Mouse (Mus musculus): ENCODE measurements around the gene Phf7. TPM values are rescaled to one million over a fixed set of nuclear protein-coding genes. Genes with fewer than 3 reads are reported as not detected.

The Phf7 gene
- total RNA-seq, 2 experiments from 2014 or later, result 9.8 to 10.2 TPM

GRCm38 (mm10) chr14:31205562-31206467 lies 45.3 kb downstream of the Phf7 start:
- ATAC-seq (replicated peaks; ENCODE audit: low FRiP score, low TSS enrichment, poor library complexity, severe bottlenecking), result peak; percentile 12; the same call in 1 of the 2 replicates

DNA sequence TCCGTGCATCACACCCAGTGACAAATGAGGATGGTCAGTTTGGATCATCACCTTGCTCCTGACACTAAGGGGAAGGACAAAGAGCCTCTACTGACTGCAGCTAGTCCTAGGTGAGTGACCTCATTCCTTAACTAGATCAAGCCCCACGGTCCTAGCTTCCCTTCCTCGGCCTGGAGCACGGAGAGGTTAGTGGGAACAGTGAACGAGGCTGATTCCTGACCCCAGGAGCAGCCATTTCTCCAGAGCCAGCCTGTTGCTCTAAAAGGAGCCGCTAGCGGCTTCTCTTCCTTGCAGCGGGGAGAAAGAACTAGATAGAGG lies 45.9 kb downstream of the Phf7 start:
- no peak for ATAC-seq (replicated peaks; ENCODE audit: low FRiP score, low TSS enrichment, poor library complexity, severe bottlenecking)

GRCm38 (mm10) chr14:31204844-31205243 lies 46.3 kb downstream of the Phf7 start:
- peak; percentile 56 for ATAC-seq (replicated peaks; ENCODE audit: low FRiP score, low TSS enrichment, poor library complexity, severe bottlenecking)

DNA sequence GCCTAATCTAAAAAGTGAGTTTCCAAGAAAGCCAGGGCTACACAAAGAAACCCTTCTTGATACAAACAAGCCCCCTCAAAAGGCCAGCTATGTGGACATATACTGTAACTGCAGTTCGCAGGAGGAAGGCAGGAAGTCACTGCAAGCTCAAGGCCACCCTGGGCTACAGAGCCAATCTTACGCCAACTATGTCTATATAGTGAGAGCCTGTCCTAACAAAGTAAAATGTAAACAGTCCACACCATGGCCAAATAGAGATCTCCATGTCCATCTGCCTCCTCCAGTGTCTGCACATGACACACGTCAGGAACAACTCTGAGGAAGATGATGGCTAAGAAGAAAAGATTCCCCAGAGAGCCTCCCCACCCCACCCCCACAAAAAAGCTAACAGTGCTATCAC lies 51.1 kb downstream of the Phf7 start:
- ATAC-seq (replicated peaks; ENCODE audit: low FRiP score, low TSS enrichment, poor library complexity, severe bottlenecking), result no peak

DNA sequence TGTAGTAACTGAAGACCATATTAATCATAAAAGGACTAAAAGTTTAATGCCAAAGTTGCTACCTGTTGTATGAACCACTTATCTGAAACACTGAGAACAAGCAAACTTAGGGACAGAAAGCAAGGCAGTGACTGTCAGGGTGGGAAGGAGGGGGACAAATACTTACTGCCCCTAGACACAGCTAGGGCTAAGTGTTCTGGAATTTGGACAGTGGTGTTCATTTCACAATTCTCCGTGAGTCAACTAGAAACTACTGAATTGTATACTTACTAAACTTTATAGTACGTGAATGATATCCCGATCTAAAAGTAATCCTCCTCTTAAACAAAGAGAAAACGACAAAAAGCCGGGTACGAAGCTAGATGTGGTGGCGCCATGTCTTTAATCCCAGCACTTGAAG lies 51.5 kb downstream of the Phf7 start:
- no peak for ATAC-seq (replicated peaks; ENCODE audit: low FRiP score, low TSS enrichment, poor library complexity, severe bottlenecking)

DNA sequence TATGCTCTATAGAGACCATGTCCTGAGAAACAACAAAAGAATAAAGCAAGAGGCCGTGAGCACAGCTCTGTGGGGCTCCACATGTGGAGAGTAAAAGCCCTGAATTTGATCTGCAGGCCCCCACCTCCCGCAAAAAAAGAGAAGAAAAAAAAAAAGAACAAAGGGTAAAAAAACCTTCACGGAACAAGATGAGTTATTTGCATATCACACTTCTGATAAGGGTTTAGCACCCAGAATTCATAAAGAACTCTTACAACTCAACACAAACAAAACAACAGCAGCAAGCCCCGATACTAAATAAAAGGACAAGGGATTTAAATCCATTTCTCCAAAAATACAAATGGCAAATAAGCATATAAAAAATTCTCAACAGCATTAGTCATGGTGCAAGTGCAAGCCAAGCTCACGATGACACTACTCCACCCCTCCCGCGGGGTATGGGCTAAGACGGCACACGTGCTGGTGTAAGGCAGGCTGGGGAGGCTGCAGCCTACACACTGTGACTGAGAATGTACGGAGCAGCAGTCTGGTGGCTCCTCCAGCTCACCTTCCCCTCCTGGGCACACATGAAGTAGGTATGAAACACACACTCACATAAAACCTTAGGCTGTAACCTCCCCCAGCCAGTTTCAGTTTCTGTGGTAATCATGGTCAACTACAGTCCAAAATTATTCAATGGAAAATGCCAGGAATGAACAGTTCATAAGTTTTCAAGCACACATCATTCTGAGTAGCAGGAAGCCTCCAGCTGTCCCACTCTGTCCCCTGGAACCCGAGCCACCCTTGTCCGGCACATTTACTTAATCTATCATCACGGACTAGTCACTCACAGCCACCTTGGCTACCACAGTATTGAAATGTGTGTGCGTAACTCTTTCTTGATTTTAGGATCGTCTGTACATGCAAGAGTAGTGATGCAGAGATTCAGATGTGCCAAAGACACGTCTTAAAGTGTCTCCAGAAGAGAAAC lies 53.3 kb downstream of the Phf7 start:
- peak; percentile 71 for ATAC-seq (replicated peaks; ENCODE audit: low FRiP score, low TSS enrichment, poor library complexity, severe bottlenecking)

DNA sequence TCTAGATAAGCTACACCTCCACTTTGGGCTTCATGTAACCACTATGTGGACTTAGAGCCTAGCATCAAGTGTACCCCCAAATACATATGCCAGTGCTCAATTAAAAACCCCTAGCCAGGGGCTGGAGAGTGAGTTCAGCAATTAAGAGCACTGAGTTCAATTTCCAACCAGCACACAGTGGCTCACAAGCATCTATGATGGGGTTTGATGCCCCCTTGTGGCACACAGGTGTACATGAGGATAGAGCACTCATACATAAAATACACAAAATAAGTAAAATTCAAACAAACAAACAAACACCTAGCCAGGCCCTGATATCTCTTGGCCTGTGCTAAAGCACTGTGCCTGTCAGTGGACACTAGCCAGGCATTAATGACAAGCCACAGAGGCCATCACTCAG lies 55.1 kb downstream of the Phf7 start:
- ATAC-seq (replicated peaks; ENCODE audit: low FRiP score, low TSS enrichment, poor library complexity, severe bottlenecking), result 0 out of 2 replicates have a peak, but pooled peaks have one; percentile 59

GRCm38 (mm10) chr14:31195521-31195920 lies 55.6 kb downstream of the Phf7 start:
- no peak for ATAC-seq (replicated peaks; ENCODE audit: low FRiP score, low TSS enrichment, poor library complexity, severe bottlenecking)

DNA sequence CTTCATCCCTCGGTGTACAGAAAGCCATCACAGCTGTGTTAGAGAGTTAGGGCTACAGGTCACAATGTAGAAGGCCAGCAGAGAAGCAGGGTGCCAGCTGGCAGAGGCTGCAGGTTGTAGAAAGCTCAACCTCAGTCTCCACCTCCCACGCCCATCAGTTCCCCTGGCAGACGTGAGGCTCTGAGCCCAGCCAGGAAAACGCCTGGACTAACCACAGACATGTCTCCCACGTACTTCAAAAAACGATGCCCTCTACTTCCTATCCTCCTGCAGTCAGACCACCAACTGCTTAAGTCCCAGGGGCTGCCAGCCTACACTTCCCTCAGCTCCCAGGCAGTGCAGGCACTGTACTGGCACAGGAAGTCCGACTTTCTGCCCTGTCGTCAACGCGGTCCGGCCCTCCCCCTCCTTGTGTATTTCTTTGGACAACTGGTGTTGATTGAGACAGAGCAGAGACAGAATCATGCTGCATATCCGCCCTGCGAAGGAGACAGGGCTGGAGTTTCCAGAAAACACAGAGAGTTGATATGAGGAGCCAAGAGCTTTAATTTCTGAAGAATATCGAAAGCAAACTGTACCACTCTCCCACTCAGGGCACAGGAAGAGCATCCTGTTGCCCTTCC lies 56.1 kb downstream of the Phf7 start:
- ATAC-seq (replicated peaks; ENCODE audit: low FRiP score, low TSS enrichment, poor library complexity, severe bottlenecking), result no peak

DNA sequence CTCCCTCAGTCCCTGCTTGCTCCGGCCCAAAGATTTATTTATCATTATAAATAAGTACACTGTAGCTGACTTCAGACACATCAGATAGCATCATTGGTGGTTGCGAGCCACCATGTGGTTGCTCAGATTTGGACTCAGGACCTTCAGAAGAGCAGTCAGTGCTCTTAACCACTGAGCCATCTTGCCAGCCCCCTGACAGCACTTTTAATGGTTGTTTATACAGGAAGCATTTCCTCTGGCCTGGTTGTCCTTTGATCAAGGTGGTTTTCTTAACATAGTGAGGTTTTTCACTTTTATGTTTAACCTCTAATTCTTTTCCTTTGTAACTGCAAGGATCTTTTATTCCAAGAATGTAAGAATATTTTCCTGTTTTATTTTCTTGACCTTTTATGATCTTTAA lies 56.7 kb downstream of the Phf7 start:
- no peak for ATAC-seq (replicated peaks; ENCODE audit: low FRiP score, low TSS enrichment, poor library complexity, severe bottlenecking)

DNA sequence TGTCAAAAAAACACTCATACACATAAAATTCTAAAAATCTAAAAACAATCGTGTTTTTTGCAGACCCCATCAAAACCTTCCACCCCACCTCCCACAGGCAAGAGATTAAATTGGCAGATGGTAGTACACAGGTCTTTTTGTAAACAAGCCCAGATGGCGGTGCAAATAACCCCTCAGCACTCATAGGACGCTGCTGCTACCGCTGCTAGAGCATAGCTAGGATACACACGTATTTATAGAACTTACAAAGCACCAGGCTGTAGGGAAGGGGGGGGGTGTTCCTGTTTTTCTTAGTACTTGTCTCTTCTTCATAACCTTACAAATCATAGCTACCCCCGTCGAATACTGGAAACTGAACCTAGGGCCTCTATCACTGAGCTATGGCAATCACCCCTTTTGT lies 57.3 kb downstream of the Phf7 start:
- no peak for ATAC-seq (replicated peaks; ENCODE audit: low FRiP score, low TSS enrichment, poor library complexity, severe bottlenecking)

- no peak for ATAC-seq (replicated peaks; ENCODE audit: low FRiP score, low TSS enrichment, poor library complexity, severe bottlenecking)
These were observed 59.2 kb downstream of the Phf7 start for GRCm38 (mm10) chr14:31191936-31192335.

- no peak for ATAC-seq (replicated peaks; ENCODE audit: low FRiP score, low TSS enrichment, poor library complexity, severe bottlenecking)
These were observed 61.8 kb downstream of the Phf7 start for GRCm38 (mm10) chr14:31189348-31189747.

DNA sequence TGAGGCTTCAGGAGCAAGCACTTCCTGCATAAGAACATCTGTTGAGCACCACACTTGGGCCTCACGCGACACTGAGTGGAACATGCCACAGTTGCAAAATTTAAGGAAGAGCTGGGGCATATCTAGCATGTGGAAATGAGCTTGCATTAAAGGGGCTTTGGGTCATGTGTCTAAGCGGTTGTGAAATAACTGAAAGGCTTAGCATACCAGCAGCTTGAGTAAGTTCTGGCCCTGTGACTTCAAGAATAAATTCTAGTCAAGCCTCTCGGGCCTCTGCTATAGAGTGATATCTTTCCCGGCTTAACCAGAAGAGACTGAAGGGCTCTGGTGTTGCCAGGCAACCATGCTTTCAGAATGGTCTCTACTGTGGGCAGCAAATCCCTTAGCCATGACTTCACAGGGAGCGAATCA lies 62.3 kb downstream of the Phf7 start:
- no peak for ATAC-seq (replicated peaks; ENCODE audit: low FRiP score, low TSS enrichment, poor library complexity, severe bottlenecking)

Other genes with a start within 250 kb of the Phf7 start
- gene Glt8d1, start 249.9 kb downstream of the Phf7 start, total RNA-seq (2014; fragmentation: Nextera tagmentation), result 41.3 and 42.4 TPM in 2 replicates
- 19.3 and 44.1 TPM in 2 replicates for gene Glt8d1, start 249.9 kb downstream of the Phf7 start, total RNA-seq (2017)
- 188 and 214 TPM in 2 replicates for gene Spcs1, start 249.6 kb downstream of the Phf7 start, total RNA-seq (2014; fragmentation: Nextera tagmentation)
- gene Spcs1, start 249.6 kb downstream of the Phf7 start, total RNA-seq (2017), result 91.6 and 97.9 TPM in 2 replicates
- gene Pbrm1, start 232.2 kb downstream of the Phf7 start, total RNA-seq (2014; fragmentation: Nextera tagmentation), result 64.6 and 83.6 TPM in 2 replicates
- gene Pbrm1, start 232.2 kb downstream of the Phf7 start, total RNA-seq (2017), result 75.7 and 82.9 TPM in 2 replicates
- 442 and 595 TPM in 2 replicates for gene Gnl3, start 232.2 kb downstream of the Phf7 start, total RNA-seq (2014; fragmentation: Nextera tagmentation)
- 624 and 645 TPM in 2 replicates for gene Gnl3, start 232.2 kb downstream of the Phf7 start, total RNA-seq (2017)
- 161 and 205 TPM in 2 replicates for gene Smim4, start 122.4 kb downstream of the Phf7 start, total RNA-seq (2014; fragmentation: Nextera tagmentation)
- 56.2 and 61.8 TPM in 2 replicates for gene Smim4, start 122.4 kb downstream of the Phf7 start, total RNA-seq (2017)
- 82.3 and 91.5 TPM in 2 replicates for gene Nt5dc2, start 120.3 kb downstream of the Phf7 start, total RNA-seq (2014; fragmentation: Nextera tagmentation)
- 49.2 and 87.0 TPM in 2 replicates for gene Nt5dc2, start 120.3 kb downstream of the Phf7 start, total RNA-seq (2017)
- gene Stab1, start 82.7 kb downstream of the Phf7 start, total RNA-seq (2014; fragmentation: Nextera tagmentation), result 0.20 and 0.37 TPM in 2 replicates
- not detected in 2 replicates for gene Stab1, start 82.7 kb downstream of the Phf7 start, total RNA-seq (2017)
- gene Tnnc1, start 43.0 kb downstream of the Phf7 start, total RNA-seq (2014; fragmentation: Nextera tagmentation), result 1.8 TPM in 1 of 2 replicates, not detected in the other
- gene Tnnc1, start 43.0 kb downstream of the Phf7 start, total RNA-seq (2017), result not detected in 2 replicates
- 144 and 164 TPM in 2 replicates for gene Nisch, start 34.4 kb downstream of the Phf7 start, total RNA-seq (2014; fragmentation: Nextera tagmentation)
- 67.7 and 77.9 TPM in 2 replicates for gene Nisch, start 34.4 kb downstream of the Phf7 start, total RNA-seq (2017)
- not detected in 2 replicates for gene Sema3g, start 33.5 kb downstream of the Phf7 start, total RNA-seq (2014; fragmentation: Nextera tagmentation)
- gene Sema3g, start 33.5 kb downstream of the Phf7 start, total RNA-seq (2017), result not detected in 2 replicates
- gene Bap1, start 133 bp upstream of the Phf7 start, total RNA-seq (2014; fragmentation: Nextera tagmentation), result 42.7 and 43.6 TPM in 2 replicates
- 65.4 and 67.9 TPM in 2 replicates for gene Bap1, start 133 bp upstream of the Phf7 start, total RNA-seq (2017)
- gene Dnah1, start 72.6 kb upstream of the Phf7 start, total RNA-seq (2014; fragmentation: Nextera tagmentation), result 0.59 TPM in 1 of 2 replicates, not detected in the other
- 0.04 TPM in 1 of 2 replicates, not detected in the other for gene Dnah1, start 72.6 kb upstream of the Phf7 start, total RNA-seq (2017)
- gene Capn7, start 85.3 kb upstream of the Phf7 start, total RNA-seq (2014; fragmentation: Nextera tagmentation), result 36.1 and 45.5 TPM in 2 replicates
- gene Capn7, start 85.3 kb upstream of the Phf7 start, total RNA-seq (2017), result 64.5 and 81.7 TPM in 2 replicates
- gene Sh3bp5, start 184.8 kb upstream of the Phf7 start, total RNA-seq (2014; fragmentation: Nextera tagmentation), result 1.1 and 2.3 TPM in 2 replicates
- gene Sh3bp5, start 184.8 kb upstream of the Phf7 start, total RNA-seq (2017), result 1.1 and 1.3 TPM in 2 replicates
- 40.1 and 42.9 TPM in 2 replicates for gene Eaf1, start 243.1 kb upstream of the Phf7 start, total RNA-seq (2014; fragmentation: Nextera tagmentation)
- gene Eaf1, start 243.1 kb upstream of the Phf7 start, total RNA-seq (2017), result 23.8 and 24.5 TPM in 2 replicates
- 32.3 and 35.0 TPM in 2 replicates for gene Mettl6, start 243.7 kb upstream of the Phf7 start, total RNA-seq (2014; fragmentation: Nextera tagmentation)
- 47.2 and 79.6 TPM in 2 replicates for gene Mettl6, start 243.7 kb upstream of the Phf7 start, total RNA-seq (2017)